Mouse (Mus musculus) cerebellum, postnatal 14 days (tissue): ENCODE data around the gene Lmnb2.
A peak's percentile ranks its signal among the peaks of the same experiment; 100 is the strongest.

Experiments used
- DNase-seq, 2 experiments: peaks; one replicate each; pipeline ENCODE4 v3.0.0; 2021; ENCODE audit warnings: mixed read lengths in 2 of 2

Lmnb2 gene

GRCm38 (mm10) chr10:80928586-80929298 is 10.7 kb upstream of the Lmnb2 start:
- peak; percentile 96 to 97 for DNase-seq

- no peak for DNase-seq
Measured at GRCm38 (mm10) chr10:80925472-80925871, 7.4 kb upstream of the Lmnb2 start.

GRCm38 (mm10) chr10:80921923-80922322 is 3.9 kb upstream of the Lmnb2 start:
- DNase-seq = no peak

GRCm38 (mm10) chr10:80917336-80917778 is 688 bp downstream of the Lmnb2 start:
- DNase-seq = peak in 1 of 2 experiments; percentile 66

- DNase-seq = peak in 1 of 2 experiments; percentile 51
Measured at GRCm38 (mm10) chr10:80915736-80916135, 2.3 kb downstream of the Lmnb2 start.

- DNase-seq = no peak
Measured at GRCm38 (mm10) chr10:80915260-80915659, 2.8 kb downstream of the Lmnb2 start.

GRCm38 (mm10) chr10:80914253-80914656 is 3.8 kb downstream of the Lmnb2 start:
- DNase-seq = peak; percentile 76 to 81

- no peak for DNase-seq
Measured at GRCm38 (mm10) chr10:80913364-80914011, 4.6 kb downstream of the Lmnb2 start.

- no peak for DNase-seq
Measured at GRCm38 (mm10) chr10:80911891-80912290, 6.2 kb downstream of the Lmnb2 start.

GRCm38 (mm10) chr10:80911354-80911753 is 6.7 kb downstream of the Lmnb2 start:
- no peak for DNase-seq

GRCm38 (mm10) chr10:80909375-80910162 is 8.5 kb downstream of the Lmnb2 start:
- DNase-seq = no peak

- no peak for DNase-seq
Measured at GRCm38 (mm10) chr10:80904709-80905108, 13.3 kb downstream of the Lmnb2 start.

GRCm38 (mm10) chr10:80904004-80904693 is 13.9 kb downstream of the Lmnb2 start:
- no peak for DNase-seq

GRCm38 (mm10) chr10:80903282-80903681 is 14.8 kb downstream of the Lmnb2 start:
- no peak for DNase-seq

- DNase-seq = no peak
Measured at GRCm38 (mm10) chr10:80902273-80902940, 15.6 kb downstream of the Lmnb2 start.

- no peak for DNase-seq
Measured at GRCm38 (mm10) chr10:80901409-80902272, 16.4 kb downstream of the Lmnb2 start.

GRCm38 (mm10) chr10:80900318-80901247 is 17.5 kb downstream of the Lmnb2 start, which contains the start of gene Timm13:
Timm13 (minus strand) TSS chr10:80900969.
- peak; percentile 97 for DNase-seq

- peak; percentile 45 to 47 for DNase-seq
Measured at GRCm38 (mm10) chr10:80899591-80900317, 18.3 kb downstream of the Lmnb2 start.

GRCm38 (mm10) chr10:80899074-80899473 is 19.0 kb downstream of the Lmnb2 start:
- no peak for DNase-seq
